Mouse (Mus musculus): ENCODE measurements around the gene Nipa1.
A peak's percentile ranks its signal among the peaks of the same experiment; 100 is the strongest.

Nipa1 gene

GRCm38 (mm10) chr7:56010318-56011017 lies 9.3 kb downstream of the Nipa1 start:
- no peak for DNase-seq (ENCODE audit: extremely low spot score, low read depth, low spot score)

GRCm38 (mm10) chr7:55998997-55999396 lies 20.8 kb downstream of the Nipa1 start:
- no peak for DNase-seq (ENCODE audit: extremely low spot score, low read depth, low spot score)

GRCm38 (mm10) chr7:55995013-55995412 lies 24.7 kb downstream of the Nipa1 start:
- no peak for DNase-seq (ENCODE audit: extremely low spot score, low read depth, low spot score)

DNA sequence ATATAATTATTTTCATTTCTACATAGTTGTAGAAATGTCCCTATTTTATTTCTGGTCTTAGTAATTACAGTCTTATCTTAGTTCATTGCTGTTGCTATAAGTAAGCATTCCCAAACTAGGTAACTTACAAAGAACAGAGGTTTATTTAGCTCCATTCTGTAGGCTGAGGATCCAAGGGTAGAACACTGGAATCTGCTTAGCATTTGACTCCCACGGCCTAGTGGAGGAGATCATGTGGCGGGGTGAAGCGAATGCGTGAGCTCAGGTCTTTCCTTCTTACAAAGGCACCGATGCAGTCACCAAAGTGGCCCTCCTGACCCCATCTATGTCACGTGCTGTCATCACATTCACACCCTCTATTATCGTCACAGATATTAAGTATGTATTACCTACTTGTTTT lies 27.9 kb downstream of the Nipa1 start:
- DNase-seq (ENCODE audit: extremely low spot score, low read depth, low spot score), result no peak

- no peak for DNase-seq (ENCODE audit: extremely low spot score, low read depth, low spot score)
These were observed 28.6 kb downstream of the Nipa1 start for GRCm38 (mm10) chr7:55991129-55991528.

DNA sequence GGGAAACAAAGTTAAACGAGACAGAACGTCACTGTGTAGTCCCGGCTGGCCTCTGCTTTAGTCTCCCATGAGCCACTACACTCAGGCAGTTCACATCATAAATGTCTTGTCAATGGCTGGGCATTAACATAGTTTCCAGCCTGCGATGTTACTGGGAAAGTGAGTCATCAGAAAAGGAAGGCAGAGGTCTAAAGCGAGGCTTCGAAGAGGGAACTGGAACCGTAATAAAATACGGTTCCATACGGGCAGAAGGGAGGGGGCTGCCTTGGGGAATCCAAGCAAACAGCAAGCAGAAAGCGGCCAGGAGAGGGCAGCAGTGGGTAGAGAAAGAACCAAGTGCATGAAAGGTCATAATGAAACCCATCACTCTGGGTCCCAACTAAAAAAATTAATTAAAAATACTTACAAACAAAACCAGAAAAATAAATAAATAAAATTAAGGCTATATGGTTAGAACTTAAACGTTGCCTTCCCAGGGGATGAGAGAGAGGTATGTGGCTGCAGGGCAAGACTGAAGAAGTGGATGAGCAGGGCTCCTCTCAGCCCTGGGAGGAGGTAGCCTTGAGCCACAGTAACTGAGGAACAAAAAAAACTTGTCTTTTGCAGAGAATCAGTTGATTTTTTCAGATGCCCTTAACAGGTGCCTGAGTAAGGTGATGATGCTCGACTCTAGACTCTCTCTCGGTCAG lies 33.1 kb downstream of the Nipa1 start:
- no peak for DNase-seq (ENCODE audit: extremely low spot score, low read depth, low spot score)

GRCm38 (mm10) chr7:55984754-55985153 lies 35.0 kb downstream of the Nipa1 start:
- no peak for DNase-seq (ENCODE audit: extremely low spot score, low read depth, low spot score)

- no peak for DNase-seq (ENCODE audit: extremely low spot score, low read depth, low spot score)
These were observed 36.6 kb downstream of the Nipa1 start for GRCm38 (mm10) chr7:55983107-55983506.

DNA sequence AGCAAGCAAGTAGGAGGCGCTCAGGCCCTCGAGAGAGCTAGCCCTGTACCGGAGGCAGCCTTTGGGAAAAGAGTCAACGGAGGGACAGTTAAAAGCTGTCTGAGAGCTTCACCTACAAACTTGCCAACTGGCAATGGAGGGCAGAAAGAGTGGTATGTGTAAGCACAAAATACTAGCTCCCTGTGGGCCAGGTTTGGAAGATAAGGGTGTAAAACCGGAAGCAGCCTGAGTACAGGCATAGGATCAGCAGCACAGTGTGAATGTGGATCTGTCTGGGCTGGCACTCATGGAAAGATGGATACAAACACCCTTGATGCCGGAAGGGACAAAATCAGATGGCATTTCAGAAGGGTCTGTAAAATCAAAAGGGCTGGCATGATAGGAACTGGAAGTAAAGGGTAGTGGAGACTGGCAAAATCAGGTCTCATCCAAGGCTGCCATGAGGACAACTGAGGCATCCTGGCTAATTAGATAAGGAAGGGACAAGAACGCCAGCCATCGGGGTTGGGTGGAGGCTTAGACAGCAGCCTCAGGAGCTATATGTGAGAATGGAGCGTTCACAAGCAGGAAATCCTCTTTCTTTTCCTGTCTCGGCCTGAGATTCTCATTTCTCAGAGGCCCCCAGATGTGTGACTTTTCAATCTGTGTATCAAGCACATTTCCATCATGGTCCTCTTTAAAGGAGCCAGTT lies 37.6 kb downstream of the Nipa1 start:
- no peak for DNase-seq (ENCODE audit: extremely low spot score, low read depth, low spot score)

DNA sequence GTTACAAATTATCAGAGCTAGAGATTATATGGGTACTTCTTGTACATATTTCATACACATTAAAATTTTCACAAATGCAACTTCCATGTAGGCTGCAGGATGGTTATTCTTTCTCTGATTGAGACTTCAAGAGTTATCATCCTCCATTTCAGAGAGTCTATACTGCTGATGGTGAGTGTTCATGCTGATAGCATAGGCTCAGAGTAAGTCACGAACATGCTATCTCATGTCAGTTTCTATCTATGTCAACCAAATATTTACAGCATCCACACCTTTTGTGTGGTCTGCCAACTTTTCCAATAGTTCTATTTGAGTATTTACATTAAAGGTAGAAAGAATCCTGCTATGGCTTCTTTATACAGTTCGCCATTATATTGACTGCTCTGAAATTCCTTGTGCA lies 38.2 kb downstream of the Nipa1 start:
- DNase-seq (ENCODE audit: extremely low spot score, low read depth, low spot score), result no peak

DNA sequence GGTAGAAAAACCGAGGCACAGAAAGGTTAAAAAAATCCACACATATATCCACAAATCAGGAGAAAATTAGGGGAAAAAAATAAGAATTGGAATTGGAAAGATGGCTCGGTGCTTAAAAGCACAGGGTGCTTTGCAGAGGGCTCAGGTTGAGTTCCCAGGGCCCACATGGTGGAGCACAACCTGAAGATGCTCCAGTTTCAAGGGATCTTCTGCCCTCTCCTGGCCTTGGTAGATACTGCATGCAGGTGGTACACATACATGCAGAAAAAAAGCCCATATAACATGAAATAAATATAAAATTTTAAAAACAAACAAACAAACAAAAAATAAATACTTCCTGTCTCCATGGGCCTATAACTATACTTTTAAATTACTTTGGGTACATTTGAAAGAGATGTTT lies 45.3 kb downstream of the Nipa1 start:
- DNase-seq (ENCODE audit: extremely low spot score, low read depth, low spot score), result no peak

DNA sequence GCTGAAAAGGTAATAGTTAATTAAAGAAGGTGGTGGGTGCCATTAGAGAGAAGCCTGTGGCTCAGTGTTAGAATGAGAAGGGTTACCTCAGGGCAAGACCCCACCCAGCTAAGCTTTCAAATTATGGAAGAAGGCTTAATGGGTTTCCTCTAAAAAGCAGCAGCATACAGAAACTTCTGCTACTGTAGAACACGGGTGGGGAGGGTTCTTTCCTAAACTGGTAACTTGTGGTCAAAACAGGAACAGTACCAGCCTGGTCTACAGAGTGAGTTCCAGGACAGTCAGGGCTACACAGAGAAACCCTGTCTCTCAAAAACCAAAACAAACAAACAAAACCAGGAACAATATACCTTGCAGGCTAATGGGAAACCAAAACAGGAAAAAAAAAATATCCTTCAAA lies 50.3 kb downstream of the Nipa1 start:
- no peak for DNase-seq (ENCODE audit: extremely low spot score, low read depth, low spot score)

- DNase-seq (ENCODE audit: extremely low spot score, low read depth, low spot score), result no peak
These were observed 51.4 kb downstream of the Nipa1 start for GRCm38 (mm10) chr7:55968258-55968901.

GRCm38 (mm10) chr7:55966866-55967460 lies 52.8 kb downstream of the Nipa1 start:
- DNase-seq (ENCODE audit: extremely low spot score, low read depth, low spot score), result no peak

DNA sequence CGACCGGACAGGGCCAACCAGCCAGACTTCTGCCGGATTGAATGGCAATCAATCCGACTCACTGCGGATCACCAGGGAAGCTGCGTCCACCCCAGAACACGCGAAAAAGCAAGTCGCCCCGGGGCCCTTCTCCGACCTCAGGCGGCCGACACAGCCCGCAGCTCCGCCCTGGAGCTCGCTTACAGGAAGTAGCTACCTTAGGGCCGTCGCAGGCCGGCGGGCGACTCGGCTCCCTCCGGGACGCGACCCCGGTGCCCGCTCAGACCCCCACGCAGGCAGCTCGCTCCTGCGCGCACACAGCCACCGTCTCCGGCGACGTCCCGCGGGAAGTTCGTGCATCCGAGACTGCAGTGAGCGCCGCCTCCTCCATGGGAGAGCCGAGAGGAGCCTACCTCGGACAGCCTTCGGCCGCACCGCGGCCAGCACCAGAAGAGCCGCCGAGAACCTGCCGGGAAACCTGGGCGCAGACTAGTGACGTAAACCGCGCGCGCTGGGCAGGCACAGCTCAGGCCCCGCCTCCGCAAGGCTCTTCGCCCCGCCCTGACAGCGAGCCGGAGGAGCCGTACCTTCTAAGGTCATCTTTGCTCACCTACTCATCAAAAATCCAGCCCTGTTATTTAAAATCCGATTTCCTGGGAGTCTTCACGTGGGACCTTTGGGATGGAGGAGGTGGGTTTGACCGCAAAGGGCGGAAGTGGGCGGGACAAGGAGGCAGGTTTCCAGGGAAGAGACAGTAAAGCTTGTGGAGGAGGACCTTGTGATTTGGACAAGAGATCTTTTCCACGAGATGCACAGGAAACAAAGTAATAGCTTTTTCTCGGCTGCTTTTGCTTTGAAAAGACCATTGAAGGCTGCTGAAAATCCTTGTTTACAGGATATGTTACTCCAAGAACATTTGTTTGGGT lies 57.5 kb downstream of the Nipa1 start, which contains the start of gene Nipa2:
Nipa2 (minus strand) TSS at position 473 of the 905 bp plus-strand sequence.
- peak; percentile 62 for DNase-seq (ENCODE audit: extremely low spot score, low read depth, low spot score)

DNA sequence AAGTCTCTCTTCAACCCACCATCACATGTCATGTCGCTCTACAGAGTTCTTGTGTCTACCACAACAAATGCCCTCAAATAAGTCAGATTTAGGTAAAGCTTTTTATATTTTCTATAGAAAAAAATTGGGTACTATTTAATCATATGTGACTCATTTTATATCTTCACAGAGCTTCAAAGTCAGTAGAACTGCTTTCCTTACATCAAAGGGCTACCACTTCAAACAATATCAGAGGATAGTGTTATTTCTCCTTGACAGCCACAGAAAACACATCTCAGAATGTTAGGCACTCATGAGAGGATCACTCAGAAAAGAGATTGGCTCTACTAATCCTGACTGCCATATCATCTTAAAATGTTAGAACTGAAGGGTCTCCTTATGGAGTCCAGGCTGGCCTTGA lies 59.2 kb downstream of the Nipa1 start:
- no peak for DNase-seq (ENCODE audit: extremely low spot score, low read depth, low spot score)

DNA sequence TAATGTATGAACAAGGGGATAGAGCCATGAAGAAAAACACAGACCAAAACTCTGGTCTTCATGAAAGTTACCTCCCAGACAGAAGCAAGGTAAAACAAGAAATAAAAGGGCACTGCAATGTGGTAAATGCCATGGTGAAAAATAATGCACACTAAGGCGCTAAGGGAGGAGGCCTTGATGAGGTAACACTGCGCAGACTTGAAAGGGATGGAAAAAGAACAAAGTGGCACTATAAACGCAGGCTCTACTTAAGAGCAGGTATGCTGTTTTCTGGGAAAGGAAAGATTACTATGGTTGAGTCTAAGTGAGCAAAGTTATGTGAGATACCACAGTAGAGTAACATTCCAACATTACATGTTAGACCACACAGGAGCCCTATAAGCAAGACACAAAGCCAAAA lies 60.0 kb downstream of the Nipa1 start:
- no peak for DNase-seq (ENCODE audit: extremely low spot score, low read depth, low spot score)

- no peak for DNase-seq (ENCODE audit: extremely low spot score, low read depth, low spot score)
These were observed 61.8 kb downstream of the Nipa1 start for GRCm38 (mm10) chr7:55957916-55958315.

DNA sequence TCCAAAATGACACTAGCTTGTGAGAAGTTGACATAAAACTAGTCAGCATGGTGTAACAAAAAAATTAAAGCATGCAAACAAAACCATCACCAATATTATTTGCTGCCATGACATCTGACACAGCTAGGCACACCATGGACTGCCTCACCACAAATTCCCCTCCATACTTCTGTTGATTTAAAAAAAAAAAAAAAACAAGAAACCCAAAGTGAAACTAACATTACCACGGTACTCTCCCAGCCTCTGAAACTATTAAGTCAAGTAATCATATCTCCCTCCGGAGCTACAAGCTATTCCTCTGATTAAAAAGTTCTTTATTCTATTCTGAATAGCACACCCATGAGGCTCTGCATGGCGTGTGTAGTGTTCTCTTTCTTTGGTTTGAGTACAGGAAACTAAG lies 62.6 kb downstream of the Nipa1 start:
- DNase-seq (ENCODE audit: extremely low spot score, low read depth, low spot score), result no peak

- DNase-seq (ENCODE audit: extremely low spot score, low read depth, low spot score), result no peak
These were observed 63.7 kb downstream of the Nipa1 start for GRCm38 (mm10) chr7:55956054-55956453.

Data from hindlimb bud, embryonic 11.5 days (tissue).